Mouse (Mus musculus) lung, postnatal 0 days (tissue): ENCODE data around the gene Fam50b. TPM values are rescaled to one million over a fixed set of nuclear protein-coding genes. Genes with fewer than 3 reads are reported as not detected.

Experiments
- ATAC-seq: fragments of 200-750 bp; cut with Nextera tagmentation; 2 replicates; pipeline ENCODE4 v1.8.0; 2017; ENCODE audit warnings: moderate library complexity
- DNase-seq: peaks from one replicate; pipeline ENCODE4 v3.0.0-alpha.2; 2016; ENCODE audit warnings: low spot score
- H3K27ac ChIP-seq: fragments of 300-500 bp; sonication (generic); 2 replicates; pipeline ENCODE4 v1.5.1; 2014; ENCODE audit warnings: antibody characterized with exemption, mild to moderate bottlenecking, low read length, mixed read lengths
- H3K27me3 ChIP-seq: fragments of 300-500 bp; sonication (generic); replicated peaks from 2 replicates; pipeline ENCODE4 v1.6.1; 2014; ENCODE audit warnings: low read length, mixed read lengths; ENCODE audit not compliant: insufficient read depth
- H3K36me3 ChIP-seq: fragments of 300-500 bp; sonication (generic); 2 replicates; pipeline ENCODE4 v1.6.1; 2014; ENCODE audit warnings: low read length, mixed read lengths; ENCODE audit not compliant: insufficient read depth
- H3K4me1 ChIP-seq: fragments of 300-500 bp; sonication (generic); 2 replicates; pipeline ENCODE4 v1.6.1; 2014; ENCODE audit warnings: antibody characterized with exemption, low read depth, low read length, mixed read lengths; ENCODE audit not compliant: insufficient read depth
- H3K4me2 ChIP-seq: fragments of 300-500 bp; sonication (generic); replicated peaks from 2 replicates; pipeline ENCODE4 v1.6.1; 2014; ENCODE audit warnings: low read depth, mild to moderate bottlenecking, low read length, moderate library complexity, mixed read lengths
- H3K4me3 ChIP-seq: fragments of 300-500 bp; sonication (generic); 2 replicates; pipeline ENCODE4 v1.5.1; 2014; ENCODE audit warnings: low read depth, low read length
- H3K9ac ChIP-seq: fragments of 300-500 bp; sonication (generic); replicated peaks from 2 replicates; pipeline ENCODE4 v1.6.1; 2014; ENCODE audit warnings: low read depth, mild to moderate bottlenecking
- H3K9me3 ChIP-seq: fragments of 300-500 bp; sonication (generic); 2 replicates; pipeline ENCODE4 v1.6.1; 2016; ENCODE audit warnings: low read length, mixed read lengths
- CTCF ChIP-seq: IDR thresholded peaks from 2 replicates; pipeline ENCODE4 v1.5.1; 2016; ENCODE audit warnings: antibody characterized with exemption, mild to moderate bottlenecking
- EP300 ChIP-seq: IDR thresholded peaks from 2 replicates; pipeline ENCODE4 v1.6.1; 2016; ENCODE audit warnings: antibody characterized with exemption, mild to moderate bottlenecking, control low read depth
- WGBS: fragments of 180-500 bp; shearing (Covaris S2); extraction: QIAGEN DNeasy Blood & Tissue Kit; methylation state at CpG from one replicate; pipeline ENCODE4 v1.1.7; 2014; 5-methylcytosine and 5-hydroxymethylcytosine counted together
- polyA plus RNA-seq: library from polyadenylated mRNA; unstranded; fragments of >200 nt; fragmentation: Nextera tagmentation; extraction: Ambion mirVana; gene quantifications from 2 replicates; pipeline ENCODE4 v1.2.1, GENCODE M21; 2015

Gene Fam50b
- polyA plus RNA-seq, 1 experiment from 2014 or later, result 0.10 TPM

DNA sequence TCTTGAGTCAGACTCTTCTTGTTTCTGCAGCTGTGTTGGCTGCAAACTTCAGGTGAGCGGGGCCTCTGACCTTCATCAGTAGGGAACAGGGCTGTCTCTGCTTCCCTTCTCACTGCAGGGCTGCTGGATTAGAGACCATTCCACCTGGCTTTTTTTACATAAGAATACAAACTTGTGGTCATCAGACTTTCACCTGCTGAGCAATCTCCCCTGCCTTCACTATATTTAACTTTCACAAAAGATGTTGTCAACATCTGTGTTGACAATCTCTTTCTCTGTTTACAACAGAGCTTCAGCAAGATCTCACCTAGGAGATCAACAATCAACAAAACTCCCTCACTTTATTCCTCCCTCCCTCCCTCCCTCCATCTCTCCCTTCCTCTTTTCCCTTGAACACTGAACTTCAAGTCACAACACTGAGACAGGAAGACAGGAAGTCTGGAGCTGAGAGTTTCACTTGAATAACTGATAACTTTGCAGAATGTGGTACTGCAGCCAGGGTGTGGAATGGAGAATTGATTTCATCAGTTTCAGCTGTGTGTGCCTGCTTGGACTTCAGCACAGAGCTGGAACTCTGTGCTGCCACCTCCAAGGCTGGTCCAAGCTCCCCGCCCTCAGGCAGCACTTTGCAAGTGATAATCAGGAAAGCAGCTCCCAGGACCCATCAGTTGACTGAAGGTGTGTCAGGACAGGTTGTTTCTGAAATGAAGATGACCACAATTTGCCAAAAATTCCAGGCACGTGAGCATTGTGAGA lies 7.3 kb downstream of the Fam50b start:
- H3K9ac ChIP-seq, result no peak overlapping the region
- H3K4me3 ChIP-seq, result no peak overlapping the region
- TF ChIP-seq CTCF, result no peak
- TF ChIP-seq EP300, result no peak
- WGBS, result 71% methylated on average over 3 of the region's 3 CpGs
- H3K4me2 ChIP-seq, result no peak overlapping the region
- H3K27ac ChIP-seq, result no peak overlapping the region
- no peaks in the 10 kb centered on the region for H3K9me3 ChIP-seq
- DNase-seq (no peak), ATAC-seq (no peak)
- H3K36me3 ChIP-seq, result no peaks in the 10 kb centered on the region
- 0 out of 2 replicates have a peak, but pooled peaks cover 3% of the 10 kb centered on the region for H3K4me1 ChIP-seq
- no peaks in the 10 kb centered on the region for H3K27me3 ChIP-seq

DNA sequence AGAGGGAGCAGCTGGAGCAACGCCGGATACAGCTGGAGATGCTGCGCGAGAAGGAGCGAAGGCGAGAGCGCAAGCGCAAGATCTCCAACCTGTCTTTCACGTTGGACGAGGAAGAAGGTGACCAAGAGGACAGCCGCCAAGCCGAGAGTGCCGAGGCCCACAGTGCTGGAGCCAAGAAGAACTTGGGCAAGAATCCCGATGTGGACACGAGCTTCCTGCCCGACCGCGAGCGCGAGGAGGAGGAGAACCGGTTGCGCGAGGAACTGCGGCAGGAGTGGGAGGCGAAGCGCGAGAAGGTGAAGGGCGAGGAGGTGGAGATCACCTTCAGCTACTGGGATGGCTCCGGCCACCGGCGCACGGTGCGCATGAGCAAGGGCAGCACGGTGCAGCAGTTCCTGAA lies 12.2 kb downstream of the Fam50b start:
- no peaks in the 10 kb centered on the region for H3K4me1 ChIP-seq
- DNase-seq, result no peak
- no peaks in the 10 kb centered on the region for H3K36me3 ChIP-seq
- no peak overlapping the region for H3K27ac ChIP-seq
- no peak overlapping the region for H3K9ac ChIP-seq
- TF ChIP-seq CTCF (no peak), EP300 (no peak)
- no peak overlapping the region for H3K4me2 ChIP-seq
- 89% methylated on average over 34 of the region's 34 CpGs for WGBS
- no peaks in the 10 kb centered on the region for H3K27me3 ChIP-seq
- H3K4me3 ChIP-seq, result no peak overlapping the region
- H3K9me3 ChIP-seq, result no peaks in the 10 kb centered on the region
- no peak for ATAC-seq

DNA sequence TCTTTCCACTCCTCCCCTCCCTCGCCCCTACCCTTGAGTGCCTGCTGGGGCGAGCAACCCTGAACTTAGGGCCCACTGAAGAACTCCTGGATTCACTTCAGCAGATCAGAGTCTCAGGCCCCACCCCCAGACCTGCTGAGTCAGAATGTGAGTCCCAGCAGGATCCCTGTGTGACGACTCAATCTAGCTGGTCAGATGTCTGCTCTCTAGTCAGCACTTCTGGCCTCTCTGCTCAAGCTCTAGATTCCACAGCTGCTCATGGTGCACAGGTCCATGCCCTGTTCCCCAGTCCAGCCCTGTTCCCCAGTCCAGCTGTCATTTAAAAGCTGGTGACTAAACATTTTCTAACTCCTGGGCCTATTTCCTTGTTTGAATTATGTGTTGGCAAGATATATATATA lies 13.9 kb downstream of the Fam50b start:
- Histone ChIP-seq H3K36me3 (no peaks in the 10 kb centered on the region), H3K27me3 (no peaks in the 10 kb centered on the region), H3K4me2 (no peak overlapping the region), H3K4me3 (no peak overlapping the region), H3K9me3 (no peaks in the 10 kb centered on the region), H3K27ac (no peak overlapping the region), H3K9ac (no peak overlapping the region), H3K4me1 (no peaks in the 10 kb centered on the region)
- 58% methylated on average over 3 of the region's 3 CpGs for WGBS
- ATAC-seq (no peak), DNase-seq (no peak)
- no peak for TF ChIP-seq EP300
- no peak for TF ChIP-seq CTCF

DNA sequence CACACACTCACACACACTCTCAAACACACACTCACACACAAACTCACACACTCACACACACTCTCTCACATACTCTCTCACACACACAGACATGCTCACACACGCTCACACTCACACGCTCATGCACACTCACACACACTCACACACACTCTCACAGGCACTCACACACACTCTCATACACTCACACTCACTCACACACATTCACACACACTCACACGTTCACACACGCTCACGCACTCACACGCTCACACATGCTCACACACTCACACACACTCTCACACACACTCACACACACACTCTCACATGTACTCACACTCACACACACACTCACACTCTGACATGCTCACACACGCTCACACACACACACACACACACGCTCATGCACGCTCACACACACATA lies 24.6 kb downstream of the Fam50b start:
- Histone ChIP-seq H3K9ac (no peak overlapping the region), H3K27ac (no peak overlapping the region), H3K9me3 (no peaks in the 10 kb centered on the region), H3K4me2 (no peak overlapping the region), H3K27me3 (no peaks in the 10 kb centered on the region), H3K4me3 (no peak overlapping the region), H3K36me3 (no peaks in the 10 kb centered on the region), H3K4me1 (no peaks in the 10 kb centered on the region)
- no peak for DNase-seq
- TF ChIP-seq EP300 (no peak), CTCF (no peak)
- WGBS, result 96% methylated on average over 9 of the region's 9 CpGs
- ATAC-seq, result no peak

DNA sequence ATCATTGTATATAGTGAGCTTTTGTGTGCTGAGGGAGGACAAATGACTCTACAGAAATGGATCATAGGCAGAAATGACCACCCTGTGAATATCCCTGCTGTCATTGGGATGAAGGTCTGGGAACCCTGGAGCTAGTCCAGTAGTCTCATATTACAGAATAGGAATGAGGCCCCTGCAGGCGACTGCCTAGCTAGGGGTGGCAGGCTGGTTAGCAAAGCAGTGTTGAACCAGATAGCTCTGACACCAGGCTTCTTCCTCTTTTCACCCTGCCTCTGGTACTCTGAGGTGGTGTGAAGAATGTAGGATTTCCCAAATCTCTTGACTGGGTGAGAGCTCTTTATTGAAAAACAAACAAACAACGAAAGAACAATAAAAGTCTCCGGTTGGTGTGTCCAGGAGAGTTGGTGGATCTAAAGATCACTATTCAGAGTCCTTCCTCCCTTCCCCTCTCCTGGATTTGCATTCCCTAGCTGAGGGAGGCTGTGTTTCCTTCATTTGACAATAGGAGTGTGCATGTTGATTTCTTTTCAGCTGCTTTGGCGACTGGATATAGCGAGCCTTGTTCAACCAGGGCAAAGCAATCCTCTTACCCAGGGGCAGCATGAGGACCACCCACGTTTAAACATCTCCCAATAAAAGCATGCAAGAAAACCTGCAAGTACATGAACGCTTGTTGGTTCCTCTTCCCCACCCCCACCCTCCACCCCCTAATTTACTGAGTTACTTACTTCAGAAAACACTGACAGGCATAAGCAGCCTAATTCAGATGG lies 26.1 kb downstream of the Fam50b start:
- DNase-seq (no peak), ATAC-seq (no peak)
- H3K36me3 ChIP-seq, result no peaks in the 10 kb centered on the region
- no peak overlapping the region for H3K9ac ChIP-seq
- WGBS, result 16% methylated on average over 7 of the region's 7 CpGs
- no peak overlapping the region for H3K4me2 ChIP-seq
- no peaks in the 10 kb centered on the region for H3K4me1 ChIP-seq
- TF ChIP-seq EP300, result no peak
- no peak for TF ChIP-seq CTCF
- no peak overlapping the region for H3K4me3 ChIP-seq
- H3K9me3 ChIP-seq, result no peaks in the 10 kb centered on the region
- H3K27me3 ChIP-seq, result no peaks in the 10 kb centered on the region
- no peak overlapping the region for H3K27ac ChIP-seq

DNA sequence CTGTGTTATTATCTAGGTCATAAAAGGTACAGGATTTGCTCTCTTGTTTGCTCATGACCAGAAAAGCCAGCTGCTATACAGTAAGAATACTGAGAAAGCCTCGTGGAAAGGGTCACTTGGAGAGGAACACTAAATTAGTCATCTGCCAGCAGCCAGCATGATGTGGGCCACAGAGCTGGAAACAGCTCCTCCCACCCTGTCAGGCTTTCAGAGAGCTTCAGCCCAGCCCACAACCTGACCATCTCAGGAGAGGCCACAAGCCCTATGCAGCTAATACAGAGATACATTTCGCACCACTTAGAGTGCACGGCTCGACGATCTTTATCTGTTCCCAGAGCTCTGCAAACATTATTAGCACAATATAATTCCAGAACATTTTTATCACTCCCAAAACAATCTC lies 27.5 kb downstream of the Fam50b start:
- 50% methylated on average over 5 of the region's 5 CpGs for WGBS
- ATAC-seq (no peak), DNase-seq (no peak)
- no peaks in the 10 kb centered on the region for H3K27me3 ChIP-seq
- no peak overlapping the region for H3K4me3 ChIP-seq
- no peak overlapping the region for H3K9ac ChIP-seq
- H3K4me2 ChIP-seq, result no peak overlapping the region
- H3K27ac ChIP-seq, result no peak overlapping the region
- TF ChIP-seq EP300 (no peak), CTCF (no peak)
- H3K36me3 ChIP-seq, result no peaks in the 10 kb centered on the region
- H3K9me3 ChIP-seq, result no peaks in the 10 kb centered on the region
- no peaks in the 10 kb centered on the region for H3K4me1 ChIP-seq
